Mouse (Mus musculus) kidney, postnatal 0 days (tissue): ENCODE results near the gene Rex1bd. TPM values are rescaled to one million over a fixed set of nuclear protein-coding genes. Genes with fewer than 3 reads are reported as not detected.

Source experiments
- ATAC-seq: fragments of 200-750 bp; cut with Nextera tagmentation; replicated peaks from 2 replicates; pipeline ENCODE4 v1.8.0; 2017; ENCODE audit warnings: low read depth, moderate number of reproducible peaks, moderate TSS enrichment, moderate library complexity; ENCODE audit not compliant: low FRiP score
- DNase-seq: peaks from one replicate; pipeline ENCODE4 v3.0.0-alpha.2; 2016; ENCODE audit warnings: low spot score
- H3K27ac ChIP-seq: fragments of 300-500 bp; sonication (generic); 2 replicates; pipeline ENCODE4 v1.5.1; 2014; ENCODE audit warnings: mild to moderate bottlenecking
- H3K27me3 ChIP-seq: fragments of 300-500 bp; sonication (generic); 2 replicates; pipeline ENCODE4 v1.6.1; 2014; ENCODE audit warnings: low read length, mixed read lengths; ENCODE audit not compliant: insufficient read depth
- H3K36me3 ChIP-seq: fragments of 300-500 bp; sonication (generic); 2 replicates; pipeline ENCODE4 v1.6.1; 2014; ENCODE audit warnings: low read length, mixed read lengths; ENCODE audit not compliant: insufficient read depth
- H3K4me1 ChIP-seq: fragments of 300-500 bp; sonication (generic); replicated peaks from 2 replicates; pipeline ENCODE4 v1.6.1; 2014; ENCODE audit warnings: antibody characterized with exemption, low read length, mixed read lengths; ENCODE audit not compliant: insufficient read depth
- H3K4me2 ChIP-seq: fragments of 300-500 bp; sonication (generic); 2 replicates; pipeline ENCODE4 v1.6.1; 2014; ENCODE audit warnings: mild to moderate bottlenecking, low read length, moderate library complexity, mixed read lengths
- H3K4me3 ChIP-seq: fragments of 300-500 bp; sonication (generic); replicated peaks from 2 replicates; pipeline ENCODE4 v1.5.1; 2014; ENCODE audit warnings: low read depth, low read length
- H3K9ac ChIP-seq: fragments of 300-500 bp; sonication (generic); 2 replicates; pipeline ENCODE4 v1.6.1; 2014; ENCODE audit warnings: low read depth, low read length
- H3K9me3 ChIP-seq: fragments of 300-500 bp; sonication (generic); replicated peaks from 2 replicates; pipeline ENCODE4 v1.6.1; 2016; ENCODE audit warnings: low read length, inconsistent platforms, mixed read lengths
- CTCF ChIP-seq: IDR thresholded peaks from 2 replicates; pipeline ENCODE4 v1.5.1; 2016; ENCODE audit warnings: antibody characterized with exemption, low read depth, mild to moderate bottlenecking, moderate library complexity
- WGBS: fragments of 180-500 bp; shearing (Covaris S2); extraction: QIAGEN DNeasy Blood & Tissue Kit; methylation state at CpG from one replicate; pipeline ENCODE4 v1.1.7; 2014; 5-methylcytosine and 5-hydroxymethylcytosine counted together
- polyA plus RNA-seq: library from polyadenylated mRNA; unstranded; fragments of >200 nt; fragmentation: Nextera tagmentation; extraction: Ambion mirVana; gene quantifications from 2 replicates; pipeline ENCODE4 v1.2.1, GENCODE M21; 2015

Rex1bd gene
- polyA plus RNA-seq, 1 experiment from 2014 or later, result 140 TPM

GRCm38 (mm10) chr8:70504851-70505250 is 1.7 kb downstream of the Rex1bd start:
- DNase-seq (peak; percentile 83), ATAC-seq (no peak)
- Histone ChIP-seq H3K9me3 (no peaks in the 10 kb centered on the region), H3K27ac (no peak overlapping the region), H3K36me3 (peaks cover 8% of the 10 kb centered on the region), H3K4me3 (no peak overlapping the region), H3K9ac (no peak overlapping the region), H3K27me3 (peaks cover 27% of the 10 kb centered on the region), H3K4me2 (no peak overlapping the region), H3K4me1 (peaks cover 24% of the 10 kb centered on the region)
- peak; percentile 90 for TF ChIP-seq CTCF
- WGBS, result 61% methylated on average over 3 of the region's 3 CpGs

- no peak for ATAC-seq
- peaks cover 24% of the 10 kb centered on the region for H3K4me1 ChIP-seq
These were observed 2.2 kb downstream of the Rex1bd start for GRCm38 (mm10) chr8:70504291-70504716.

DNA sequence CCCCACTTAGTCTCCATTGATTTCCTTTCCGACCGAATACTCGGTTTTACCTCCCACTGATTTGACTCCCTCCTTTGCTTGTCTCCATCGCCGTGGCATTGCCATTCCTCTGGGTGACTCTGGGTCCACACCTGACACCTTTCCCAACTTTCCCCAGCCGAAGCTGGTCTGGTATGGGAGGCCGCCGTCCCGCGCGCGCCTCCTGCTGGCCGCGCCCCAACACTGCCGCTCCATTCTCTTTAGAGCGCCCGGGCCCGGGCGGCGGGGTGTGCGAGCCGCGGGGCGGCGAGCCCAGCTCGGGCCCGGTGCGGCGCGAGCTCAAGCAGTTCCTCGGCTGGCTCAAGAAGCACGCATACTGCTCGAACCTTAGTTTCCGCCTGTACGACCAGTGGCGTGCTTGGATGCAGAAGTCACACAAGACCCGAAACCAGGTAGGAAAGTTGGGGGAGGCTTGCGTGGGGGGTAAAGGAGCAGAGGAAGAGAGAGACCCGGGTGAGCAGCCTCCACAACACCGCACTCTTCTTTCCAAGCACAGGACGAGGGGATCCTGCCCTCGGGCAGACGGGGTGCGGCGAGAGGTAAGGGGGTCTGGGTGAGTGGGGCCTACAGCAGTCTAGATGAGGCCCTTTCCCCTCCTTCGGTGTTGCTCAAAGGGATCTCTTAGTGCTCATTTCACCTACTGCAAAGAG is 3.3 kb downstream of the Rex1bd start:
- ATAC-seq (no peak), DNase-seq (peak; percentile 89)
- Histone ChIP-seq H3K9ac (no peak overlapping the region), H3K4me2 (peak overlapping the region; percentile 32), H3K27ac (no peak overlapping the region), H3K4me3 (no peak overlapping the region), H3K4me1 (peaks cover 18% of the 10 kb centered on the region), H3K9me3 (no peaks in the 10 kb centered on the region), H3K27me3 (peaks cover 41% of the 10 kb centered on the region), H3K36me3 (peaks cover 8% of the 10 kb centered on the region; the same call in 1 of the 2 replicates)
- peak; percentile 81 for TF ChIP-seq CTCF
- 15% methylated on average over 46 of the region's 46 CpGs for WGBS

More at GRCm38 (mm10) chr8:70504291-70504716, 2.2 kb downstream of the Rex1bd start:
- 41% methylated on average over 16 of the region's 16 CpGs for WGBS
- H3K27me3 ChIP-seq, result peaks cover 31% of the 10 kb centered on the region
- H3K27ac ChIP-seq, result no peak overlapping the region
- no peak overlapping the region for H3K4me3 ChIP-seq
- H3K4me2 ChIP-seq, result no peak overlapping the region
- no peak for DNase-seq
- TF ChIP-seq CTCF, result no peak
- no peak overlapping the region for H3K9ac ChIP-seq
- no peaks in the 10 kb centered on the region for H3K9me3 ChIP-seq
- H3K36me3 ChIP-seq, result peaks cover 8% of the 10 kb centered on the region

- WGBS, result 37% methylated on average over 12 of the region's 12 CpGs
- no peak overlapping the region for H3K4me3 ChIP-seq
- H3K4me2 ChIP-seq, result 0 out of 2 replicates have a peak overlapping the region, but pooled peaks have one; percentile 21
- peaks cover 18% of the 10 kb centered on the region for H3K4me1 ChIP-seq
- no peak for TF ChIP-seq CTCF
- peaks cover 3% of the 10 kb centered on the region; the same call in 1 of the 2 replicates for H3K36me3 ChIP-seq
- H3K9me3 ChIP-seq, result no peaks in the 10 kb centered on the region
- ATAC-seq, result no peak
- no peak overlapping the region for H3K9ac ChIP-seq
- peaks cover 41% of the 10 kb centered on the region for H3K27me3 ChIP-seq
- H3K27ac ChIP-seq, result no peak overlapping the region
- DNase-seq, result no peak
These were observed 4.0 kb downstream of the Rex1bd start for GRCm38 (mm10) chr8:70502540-70502939.

DNA sequence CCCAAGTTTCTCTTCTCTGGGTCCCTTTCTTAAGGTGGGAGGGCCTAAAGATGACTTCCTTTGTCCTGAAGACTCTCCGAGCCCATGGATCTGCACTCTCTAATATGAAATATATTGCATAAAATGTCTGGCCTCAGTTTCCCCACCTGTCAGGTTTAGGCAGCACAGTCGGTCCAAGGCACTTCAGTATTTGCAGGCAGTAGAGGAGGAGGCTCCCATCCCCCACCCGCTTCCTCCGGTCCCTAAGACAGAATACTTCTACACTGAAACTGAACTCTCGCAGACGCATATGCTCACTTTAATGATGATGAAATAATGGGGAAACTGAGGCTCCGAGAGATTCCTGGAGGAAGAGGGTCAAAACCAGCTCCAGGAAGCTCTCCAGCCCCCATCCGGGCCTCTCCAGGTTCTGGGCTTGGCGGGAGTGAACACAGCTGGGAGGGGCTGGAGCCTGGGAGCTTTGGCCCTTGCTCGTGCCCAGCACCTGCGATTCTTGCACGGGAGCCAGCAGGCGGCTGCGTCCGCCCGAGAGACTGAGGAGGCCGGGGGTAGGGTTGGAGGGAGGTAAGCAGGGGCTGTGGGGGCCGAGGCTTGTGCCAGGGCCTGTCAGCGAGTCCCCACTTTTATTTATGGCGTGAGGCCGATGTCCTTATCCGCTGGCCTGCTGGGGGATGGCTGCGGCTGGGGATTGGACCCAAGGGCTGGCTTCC is 4.6 kb downstream of the Rex1bd start:
- H3K4me2 ChIP-seq, result 0 out of 2 replicates have a peak overlapping the region, but pooled peaks have one; percentile 21
- DNase-seq (no peak), ATAC-seq (no peak)
- no peaks in the 10 kb centered on the region for H3K9me3 ChIP-seq
- H3K4me1 ChIP-seq, result peaks cover 18% of the 10 kb centered on the region
- H3K36me3 ChIP-seq, result no peaks in the 10 kb centered on the region
- 10% methylated on average over 23 of the region's 23 CpGs for WGBS
- no peak overlapping the region for H3K9ac ChIP-seq
- H3K4me3 ChIP-seq, result no peak overlapping the region
- peaks cover 42% of the 10 kb centered on the region for H3K27me3 ChIP-seq
- H3K27ac ChIP-seq, result no peak overlapping the region
- no peak for TF ChIP-seq CTCF

DNA sequence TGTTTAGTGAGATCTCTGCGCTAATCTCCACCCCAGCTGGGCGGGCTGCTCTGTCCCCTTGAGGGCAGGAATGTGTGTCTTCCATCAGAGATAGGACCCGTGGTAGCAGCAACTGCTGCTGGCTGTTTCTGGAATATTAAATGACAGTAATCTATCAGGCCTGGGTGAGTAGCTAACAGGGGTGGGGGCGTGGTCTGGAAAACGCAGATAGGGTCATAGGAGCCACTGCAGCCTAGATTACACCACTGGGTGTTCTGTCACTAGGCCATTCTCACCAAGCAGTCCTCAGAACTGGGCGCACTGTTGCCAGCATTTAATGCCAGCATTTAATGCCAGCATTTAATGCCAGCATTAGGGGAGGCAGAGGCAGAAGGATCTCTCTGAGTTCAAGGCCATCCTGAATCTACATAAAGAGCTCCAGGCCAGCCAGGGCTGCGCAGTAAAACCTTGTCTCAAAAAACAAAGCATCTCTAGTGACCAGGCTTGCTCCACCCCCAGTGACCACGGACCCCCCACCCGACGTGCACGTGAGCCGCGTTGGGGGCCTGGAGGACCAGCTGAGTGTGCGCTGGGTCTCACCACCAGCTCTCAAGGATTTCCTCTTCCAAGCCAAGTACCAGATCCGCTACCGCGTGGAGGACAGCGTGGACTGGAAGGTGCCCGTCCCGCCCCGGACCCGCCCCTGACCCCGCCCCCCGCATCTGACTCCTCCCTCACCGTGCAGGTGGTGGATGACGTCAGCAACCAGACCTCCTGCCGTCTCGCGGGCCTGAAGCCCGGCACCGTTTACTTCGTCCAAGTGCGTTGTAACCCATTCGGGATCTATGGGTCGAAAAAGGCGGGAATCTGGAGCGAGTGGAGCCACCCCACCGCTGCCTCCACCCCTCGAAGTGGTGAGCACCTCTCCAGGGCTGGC is 5.9 kb downstream of the Rex1bd start:
- H3K4me1 ChIP-seq, result peaks cover 13% of the 10 kb centered on the region

More for the DNA sequence above, 5.9 kb downstream of the Rex1bd start:
- Histone ChIP-seq H3K27me3 (peaks cover 55% of the 10 kb centered on the region), H3K9ac (no peak overlapping the region), H3K27ac (no peak overlapping the region), H3K4me2 (peak overlapping the region; percentile 23; the same call in 1 of the 2 replicates), H3K9me3 (no peaks in the 10 kb centered on the region), H3K4me3 (no peak overlapping the region), H3K36me3 (no peaks in the 10 kb centered on the region)
- DNase-seq (no peak), ATAC-seq (no peak)
- 12% methylated on average over 39 of the region's 39 CpGs for WGBS
- TF ChIP-seq CTCF, result no peak
